Mouse (Mus musculus) heart, postnatal 0 days (tissue): ENCODE measurements around the gene Dmbt1.

Source experiments
- CTCF ChIP-seq: IDR thresholded peaks from 2 replicates; pipeline ENCODE4 v1.5.1; 2016; ENCODE audit warnings: antibody characterized with exemption, control low read depth, low read depth
- EP300 ChIP-seq: IDR thresholded peaks from 2 replicates; pipeline ENCODE4 v1.6.1; 2016; ENCODE audit warnings: antibody characterized with exemption, low read depth

- TF ChIP-seq CTCF (no peak), EP300 (no peak)
These were observed 135.9 kb downstream of the Dmbt1 start for GRCm38 (mm10) chr7:131167771-131168170.
